Mouse (Mus musculus) brain, embryonic 14.5 days (tissue): Measurements from ENCODE around the gene Fam221b.
A peak's percentile ranks its signal among the peaks of the same experiment; 100 is the strongest.

ENCODE experiments used
- CTCF ChIP-seq: fragments of 200-500 bp; IDR thresholded peaks from 2 replicates; pipeline ENCODE4 v1.5.1; 2012; ENCODE audit warnings: inconsistent platforms, mild to moderate bottlenecking, moderate library complexity, borderline replicate concordance; ENCODE audit not compliant: insufficient read depth, insufficient read length; ENCODE audit errors: extremely low read depth
- POLR2A ChIP-seq: fragments of 200-500 bp; IDR thresholded peaks from 2 replicates; pipeline ENCODE4 v1.6.1; 2012; ENCODE audit warnings: mild to moderate bottlenecking, inconsistent platforms, borderline replicate concordance; ENCODE audit not compliant: poor library complexity, insufficient read depth, insufficient read length, severe bottlenecking; ENCODE audit errors: extremely low read depth

GRCm38 (mm10) chr4:43630030-43630581, 38.8 kb downstream of the Fam221b start:
- TF ChIP-seq CTCF (peak; percentile 88), POLR2A (no peak)
